Mouse (Mus musculus) gastrocnemius, postnatal 25 days (tissue): ENCODE results near the gene Qsox1. TPM values are rescaled to one million over a fixed set of nuclear protein-coding genes. Genes with fewer than 3 reads are reported as not detected.

Experiments used
- DNase-seq: peaks from one replicate; pipeline ENCODE4 v3.0.0; 2022
- total RNA-seq, 2 experiments: library from RNA; stranded (reverse); gene quantifications; 1 replicate in 1 of 2; 2 replicates in 1 of 2; pipeline ENCODE4 v1.2.3; 2021

The Qsox1 gene
- total RNA-seq, 2 experiments from 2014 or later, result 16.0 to 36.4 TPM

DNA sequence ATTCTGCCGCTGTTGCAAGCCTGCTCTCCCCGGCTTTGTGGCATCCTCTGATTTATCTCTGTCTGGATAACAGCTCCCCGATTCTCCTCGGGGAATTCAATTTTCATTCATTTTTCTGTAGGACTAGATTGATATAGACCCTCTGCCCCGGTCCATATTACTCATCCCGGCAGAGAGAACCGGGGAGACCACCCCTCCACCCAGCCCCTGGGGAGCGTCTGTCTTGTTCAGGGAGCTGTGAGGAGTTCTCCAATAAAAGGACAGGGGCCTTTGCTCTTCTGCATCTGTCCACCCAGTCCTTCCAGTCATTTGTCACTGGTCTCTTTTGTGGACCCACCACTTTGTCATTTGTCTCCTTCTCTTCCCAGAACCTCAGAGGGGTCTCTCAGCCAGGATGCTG, 65.7 kb downstream of the Qsox1 start:
- DNase-seq, result no peak

DNA sequence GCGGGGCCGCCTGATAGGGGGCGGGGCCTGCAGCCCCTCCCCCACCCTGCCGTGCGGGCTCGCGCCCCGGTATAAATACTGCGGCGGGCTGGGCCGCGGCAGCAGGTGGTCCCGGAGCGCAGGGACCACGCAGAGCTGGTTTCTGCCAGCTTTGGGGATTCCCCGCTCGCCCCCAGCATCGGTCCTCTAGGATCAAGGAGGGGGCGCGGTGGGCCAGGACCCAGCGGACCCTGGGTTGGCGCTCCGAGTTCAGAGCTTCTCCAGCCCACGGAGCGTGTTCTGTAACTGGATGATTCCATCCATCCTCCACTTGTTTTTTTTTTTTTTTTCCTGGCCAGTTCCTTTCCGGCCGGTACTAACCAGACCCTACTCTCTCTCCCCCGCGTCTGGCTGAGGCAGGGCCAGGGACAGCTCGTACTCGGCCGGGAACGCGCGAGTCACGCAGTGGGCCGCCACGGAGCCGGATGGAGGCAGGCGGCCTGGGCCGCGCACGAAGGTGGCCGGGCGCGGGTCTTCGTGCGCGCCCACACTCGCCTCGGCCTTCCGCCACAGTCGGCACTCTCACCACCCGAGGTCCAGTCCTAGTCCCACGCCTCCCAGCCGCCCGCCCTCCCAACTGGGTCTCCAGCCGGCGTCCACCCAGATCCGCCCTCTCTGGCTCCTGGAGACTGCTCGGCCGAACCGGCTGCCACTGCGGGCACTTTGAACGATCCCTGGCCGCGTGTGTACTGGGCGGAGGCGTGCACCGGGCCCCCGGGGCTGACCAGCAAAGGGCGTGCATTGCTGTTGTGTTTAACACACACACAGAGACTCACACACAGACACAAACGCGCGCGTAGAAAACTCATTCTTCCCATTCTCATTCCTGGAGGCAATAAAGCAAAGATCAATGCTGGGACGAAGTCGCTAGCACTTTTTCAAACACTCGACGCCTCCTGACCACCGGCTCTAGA, 70.0 kb downstream of the Qsox1 start:
- DNase-seq, result no peak

- no peak for DNase-seq
Measured at GRCm38 (mm10) chr1:155741988-155742387, 70.7 kb downstream of the Qsox1 start.

DNA sequence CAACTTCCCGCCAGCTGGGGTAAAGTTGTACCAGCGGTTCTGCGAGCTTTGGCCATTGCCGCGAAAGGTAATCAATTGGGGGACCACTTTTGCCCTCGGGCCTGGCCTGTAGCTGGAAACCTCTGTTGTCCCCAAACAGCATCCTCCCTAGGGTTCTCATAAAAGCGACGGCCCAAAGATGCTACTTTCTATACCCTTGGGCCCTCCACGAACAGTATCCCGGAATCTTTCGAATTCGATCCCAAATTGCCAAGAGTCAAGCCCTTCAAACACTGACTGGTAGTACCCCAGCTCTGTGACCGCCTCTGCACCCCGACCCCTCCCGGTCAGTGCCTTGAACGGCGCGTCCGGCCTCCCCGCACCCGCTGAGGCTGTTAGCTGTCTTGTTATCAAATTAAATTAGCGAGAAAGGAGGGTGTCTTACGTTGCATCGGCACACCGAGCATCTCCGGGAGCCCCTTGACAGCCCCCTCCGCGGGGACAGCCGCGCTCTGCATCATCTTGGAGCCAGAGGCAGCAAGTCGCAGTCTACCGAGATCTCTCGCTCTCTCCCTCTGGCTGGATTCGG, 71.2 kb downstream of the Qsox1 start:
- no peak for DNase-seq

GRCm38 (mm10) chr1:155740622-155741377, 71.9 kb downstream of the Qsox1 start:
- DNase-seq, result no peak

GRCm38 (mm10) chr1:155737809-155738383, 74.8 kb downstream of the Qsox1 start:
- DNase-seq, result no peak

DNA sequence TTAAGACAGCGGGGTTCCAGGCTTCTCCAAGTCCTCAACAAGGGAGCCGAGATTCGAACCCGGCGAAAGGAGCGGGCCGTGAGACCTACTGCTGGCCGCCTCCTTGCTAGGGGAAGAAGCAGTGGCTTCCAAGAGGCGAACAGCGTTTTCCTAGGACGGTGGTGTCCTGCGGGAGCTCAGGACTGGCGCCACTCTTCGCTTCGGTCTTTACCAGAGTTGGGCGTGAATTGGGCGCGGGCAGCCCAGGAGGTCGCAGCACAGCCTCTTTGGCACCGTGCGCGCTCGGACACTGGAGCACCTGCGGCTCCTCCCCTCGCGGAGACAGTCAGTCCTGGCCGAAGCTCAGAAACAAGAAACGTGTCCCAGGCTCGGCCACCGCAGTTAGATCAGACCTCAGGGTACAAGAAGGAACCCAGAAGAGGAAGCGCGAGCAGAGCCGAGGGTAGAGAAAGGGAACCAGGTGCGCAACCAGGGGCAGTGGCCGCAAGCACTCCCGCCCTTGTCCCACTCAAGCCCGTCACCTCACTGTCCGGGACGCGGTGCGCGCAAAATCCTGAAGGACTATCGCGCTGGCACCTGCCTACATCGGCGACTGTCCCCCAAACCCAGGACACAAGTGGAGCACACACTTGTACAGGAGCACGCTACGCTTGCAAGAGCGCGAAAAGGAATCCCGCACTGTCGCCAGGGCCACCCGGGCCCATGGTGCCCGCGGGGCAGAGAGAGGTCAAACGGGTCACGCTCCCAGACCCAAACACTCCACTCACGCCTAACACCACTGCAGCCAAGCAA, 75.5 kb downstream of the Qsox1 start:
- no peak for DNase-seq

GRCm38 (mm10) chr1:155736096-155736825, 76.4 kb downstream of the Qsox1 start:
- DNase-seq, result no peak

GRCm38 (mm10) chr1:155731156-155731555, 81.5 kb downstream of the Qsox1 start:
- no peak for DNase-seq

GRCm38 (mm10) chr1:155729113-155729795, 83.4 kb downstream of the Qsox1 start:
- DNase-seq, result no peak

DNA sequence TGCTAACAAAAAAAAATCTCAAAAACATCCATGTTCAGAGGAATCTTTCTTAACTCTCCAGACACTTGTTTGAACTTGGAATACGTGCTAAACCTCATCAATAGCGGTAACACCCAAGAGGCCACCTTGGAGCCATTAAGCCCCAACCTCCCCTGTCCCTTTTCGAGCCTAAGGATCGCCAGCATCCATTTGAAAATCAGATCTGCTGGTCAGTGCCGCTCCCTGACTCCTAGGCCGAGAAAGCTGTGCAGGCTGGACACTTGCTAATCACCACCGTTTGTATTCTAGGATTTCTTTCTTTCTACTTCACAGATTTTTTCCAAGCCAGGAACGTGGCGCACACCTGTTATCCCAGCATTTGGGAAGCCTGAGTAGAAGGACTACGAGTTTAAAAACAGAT, 84.9 kb downstream of the Qsox1 start:
- no peak for DNase-seq

Other genes starting within 250 kb of the Qsox1 start
- gene Lhx4, start 61.2 kb downstream of the Qsox1 start, total RNA-seq, result not detected
- gene Cep350, start 160.4 kb upstream of the Qsox1 start, total RNA-seq, result 10 to 100 TPM; 30.7 to 32.1 TPM
- 10 to 100 TPM; 46.5 to 48.6 TPM for gene Tor1aip2, start 222.5 kb upstream of the Qsox1 start, total RNA-seq
- gene Tor1aip1, start 223.6 kb upstream of the Qsox1 start, total RNA-seq, result 10 to 100 TPM; 79.8 to 91.5 TPM